Mouse (Mus musculus): Measurements from ENCODE around the gene 6030452D12Rik.

DNA sequence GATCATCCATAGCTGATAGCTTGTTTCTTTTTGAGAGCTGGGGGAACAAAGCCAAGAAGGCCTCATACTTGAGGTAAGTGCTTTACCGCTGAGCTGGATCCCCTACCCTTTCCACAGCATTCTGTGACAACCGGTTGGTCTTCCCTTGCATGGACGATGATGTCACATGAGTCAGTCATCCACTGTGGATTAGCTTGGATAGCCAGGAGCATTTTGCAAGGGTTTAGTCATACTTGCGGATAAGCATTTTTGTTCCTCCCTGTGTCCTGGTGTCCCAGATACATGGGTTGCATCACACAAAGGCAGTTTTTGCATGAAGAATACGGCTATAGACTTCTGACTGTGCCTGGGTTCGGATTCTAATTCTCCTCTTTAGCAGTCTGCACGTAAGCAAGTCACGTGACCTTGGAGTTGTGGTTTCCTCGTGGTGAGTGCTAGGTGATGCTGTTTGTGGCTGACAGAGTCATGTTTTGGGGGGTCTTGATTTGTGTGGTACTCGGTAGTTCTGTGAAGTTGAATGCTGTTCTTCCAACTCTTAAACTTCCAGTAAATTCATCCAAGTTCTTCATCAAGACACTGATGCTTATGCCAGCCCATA is 29.7 kb downstream of the 6030452D12Rik start:
- TF ChIP-seq CTCF (IDR thresholded peaks at IDR 0.05; ENCODE audit: extremely low read depth, insufficient read depth, low read length) (no peak), POLR2A (IDR thresholded peaks at IDR 0.05; ENCODE audit: extremely low read depth, insufficient read depth, low read length) (no peak)
